Mouse (Mus musculus): Measurements from ENCODE around the gene Col19a1. TPM values are rescaled to one million over a fixed set of nuclear protein-coding genes. Genes with fewer than 3 reads are reported as not detected.
A peak's percentile ranks its signal among the peaks of the same experiment; 100 is the strongest.

Gene Col19a1
- polyA plus RNA-seq, 1 experiment from 2014 or later: 3.4 TPM

GRCm38 (mm10) chr1:24244931-24245330 lies 342.3 kb downstream of the Col19a1 start:
- WGBS: 69% methylated on average over 10 of the region's 10 CpGs

GRCm38 (mm10) chr1:24240039-24240691 lies 347.1 kb downstream of the Col19a1 start:
- 28% methylated on average over 8 of the region's 8 CpGs for WGBS
- Histone ChIP-seq H3K27ac (replicated peaks) (no peak overlapping the region), H3K27me3 (replicated peaks) (no peaks in the 10 kb centered on the region), H3K4me2 (no peak overlapping the region), H3K4me1 (no peaks in the 10 kb centered on the region), H3K9me3 (replicated peaks) (no peaks in the 10 kb centered on the region), H3K9ac (replicated peaks) (no peak overlapping the region), H3K4me3 (replicated peaks) (no peak overlapping the region), H3K36me3 (no peaks in the 10 kb centered on the region)
- no peak for ATAC-seq (ENCODE audit: low FRiP score)

More at GRCm38 (mm10) chr1:24244931-24245330, 342.3 kb downstream of the Col19a1 start:
- H3K9me3 ChIP-seq (replicated peaks): no peaks in the 10 kb centered on the region
- H3K27me3 ChIP-seq (replicated peaks): no peaks in the 10 kb centered on the region
- no peak overlapping the region for H3K4me2 ChIP-seq
- no peak overlapping the region for H3K4me3 ChIP-seq (replicated peaks)
- peaks cover 7% of the 10 kb centered on the region for H3K4me1 ChIP-seq
- H3K36me3 ChIP-seq: no peaks in the 10 kb centered on the region
- no peak overlapping the region for H3K9ac ChIP-seq (replicated peaks)
- no peak overlapping the region for H3K27ac ChIP-seq (replicated peaks)
- ATAC-seq (ENCODE audit: low FRiP score): no peak

DNA sequence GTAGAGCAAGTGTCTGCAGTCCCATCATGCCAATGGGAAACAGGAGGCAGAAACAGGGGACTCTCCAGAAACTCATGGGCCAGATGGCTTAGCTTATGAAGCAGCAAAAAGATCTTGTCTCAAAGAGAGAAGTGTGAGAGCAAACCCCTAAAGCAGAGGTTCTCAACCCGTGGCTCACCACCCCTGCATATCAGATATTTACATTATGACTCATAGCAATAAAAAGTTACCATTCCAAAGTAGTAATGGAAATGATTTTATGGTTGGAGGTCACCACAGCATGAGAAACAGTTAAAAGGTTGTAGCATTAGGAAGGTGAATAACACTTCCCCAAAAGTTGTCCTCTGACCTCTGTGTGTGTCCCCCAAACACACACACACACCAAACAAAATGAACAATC lies 350.9 kb downstream of the Col19a1 start:
- WGBS: 74% methylated on average over 1 of the region's 1 CpGs
- H3K9ac ChIP-seq (replicated peaks): no peak overlapping the region
- no peaks in the 10 kb centered on the region for H3K27me3 ChIP-seq (replicated peaks)
- no peak for ATAC-seq (ENCODE audit: low FRiP score)
- no peaks in the 10 kb centered on the region for H3K9me3 ChIP-seq (replicated peaks)
- no peak overlapping the region for H3K4me3 ChIP-seq (replicated peaks)
- no peaks in the 10 kb centered on the region for H3K4me1 ChIP-seq
- no peak overlapping the region for H3K27ac ChIP-seq (replicated peaks)
- no peaks in the 10 kb centered on the region for H3K36me3 ChIP-seq
- no peak overlapping the region for H3K4me2 ChIP-seq

DNA sequence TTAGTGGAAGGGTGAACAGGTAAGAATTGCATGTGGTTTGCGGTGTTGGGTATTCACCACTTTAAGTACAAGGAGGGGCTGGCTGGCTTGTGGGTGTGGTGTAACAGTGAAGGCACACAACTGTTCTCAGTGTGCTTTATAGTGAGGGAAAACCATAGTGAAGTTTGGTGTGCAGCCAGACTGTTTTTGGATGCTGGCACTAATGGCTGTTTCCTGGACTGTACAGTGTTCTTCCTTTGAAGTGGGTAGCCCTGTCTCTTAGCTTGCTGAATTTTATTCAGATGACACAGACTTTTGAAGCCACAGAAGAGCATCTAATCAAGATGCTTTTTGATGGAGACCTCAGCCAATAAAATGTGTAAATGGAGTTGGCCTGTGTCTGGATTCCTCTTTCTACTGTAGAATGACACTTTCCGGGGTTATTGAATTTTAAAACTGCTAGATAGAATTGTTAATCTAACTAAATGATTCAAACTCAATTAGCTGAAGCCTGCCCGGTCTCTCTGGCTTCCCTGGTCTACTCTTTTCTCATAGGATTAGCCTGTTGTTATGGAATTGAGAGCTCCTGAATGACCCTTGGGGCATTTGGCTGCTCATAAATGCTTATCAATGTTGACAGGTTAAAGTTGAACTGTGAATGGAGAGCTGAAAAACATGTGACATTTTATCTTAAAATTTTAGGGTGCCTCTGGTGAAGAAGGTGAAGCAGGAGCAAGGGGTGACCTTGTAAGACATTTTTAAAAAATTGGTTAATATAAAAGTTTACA lies 355.6 kb downstream of the Col19a1 start:
- no peak for ATAC-seq (ENCODE audit: low FRiP score)
- Histone ChIP-seq H3K9ac (replicated peaks) (no peak overlapping the region), H3K9me3 (replicated peaks) (no peaks in the 10 kb centered on the region), H3K4me1 (no peaks in the 10 kb centered on the region), H3K4me2 (no peak overlapping the region), H3K27me3 (replicated peaks) (no peaks in the 10 kb centered on the region), H3K4me3 (replicated peaks) (no peak overlapping the region), H3K27ac (replicated peaks) (no peak overlapping the region), H3K36me3 (no peaks in the 10 kb centered on the region)
- 65% methylated on average over 3 of the region's 3 CpGs for WGBS

DNA sequence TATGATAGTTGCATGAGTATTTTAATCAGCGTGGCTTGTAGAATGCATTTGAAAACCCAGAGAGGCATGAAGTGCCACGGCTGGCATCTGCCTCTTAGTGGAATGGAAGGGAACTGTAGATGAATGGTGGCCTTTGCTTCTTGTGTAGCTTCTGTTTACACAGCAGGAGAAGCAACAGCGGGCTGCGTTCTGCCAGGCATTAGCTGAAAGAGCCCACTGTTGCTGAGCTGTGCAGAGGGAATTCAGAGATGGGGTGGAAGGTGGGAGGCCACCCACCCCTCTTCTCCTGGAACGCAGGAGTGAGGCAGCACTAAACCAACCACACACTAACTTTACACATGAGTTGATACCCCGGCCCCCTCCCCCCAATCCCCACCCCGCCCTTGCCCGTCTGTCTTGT lies 356.8 kb downstream of the Col19a1 start:
- Histone ChIP-seq H3K4me2 (no peak overlapping the region), H3K4me1 (no peaks in the 10 kb centered on the region; the same call in 1 of the 2 replicates), H3K27ac (replicated peaks) (no peak overlapping the region), H3K9me3 (replicated peaks) (no peaks in the 10 kb centered on the region), H3K27me3 (replicated peaks) (no peaks in the 10 kb centered on the region), H3K36me3 (no peaks in the 10 kb centered on the region), H3K9ac (replicated peaks) (no peak overlapping the region), H3K4me3 (replicated peaks) (no peak overlapping the region)
- WGBS: 44% methylated on average over 8 of the region's 8 CpGs
- peak; percentile 62 for ATAC-seq (ENCODE audit: low FRiP score)

DNA sequence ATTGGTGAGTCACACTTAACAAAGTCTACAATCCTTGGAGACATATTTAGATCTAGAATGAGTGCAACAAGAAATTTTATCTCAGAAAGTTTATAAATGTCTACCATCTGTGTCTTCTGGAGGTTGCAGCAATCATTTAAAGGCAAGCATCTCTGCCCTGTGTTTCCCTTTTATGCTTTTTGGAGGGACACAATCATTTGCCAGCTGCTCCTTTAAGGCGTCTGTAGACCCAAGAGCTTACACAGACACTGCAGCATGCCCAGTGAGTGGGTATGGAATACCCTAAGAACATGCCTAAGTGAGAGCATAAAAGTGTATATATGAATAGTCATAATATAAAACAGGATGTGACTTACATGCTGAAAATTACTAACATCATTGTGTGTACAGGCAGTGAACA lies 357.7 kb downstream of the Col19a1 start:
- no peak for ATAC-seq (ENCODE audit: low FRiP score)
- Histone ChIP-seq H3K27ac (replicated peaks) (no peak overlapping the region), H3K4me1 (no peaks in the 10 kb centered on the region; the same call in 1 of the 2 replicates), H3K9ac (replicated peaks) (no peak overlapping the region), H3K9me3 (replicated peaks) (no peaks in the 10 kb centered on the region), H3K4me3 (replicated peaks) (no peak overlapping the region), H3K4me2 (no peak overlapping the region), H3K27me3 (replicated peaks) (no peaks in the 10 kb centered on the region), H3K36me3 (no peaks in the 10 kb centered on the region)
- 77% methylated on average over 1 of the region's 1 CpGs for WGBS

GRCm38 (mm10) chr1:24226941-24227711 lies 360.1 kb downstream of the Col19a1 start:
- no peaks in the 10 kb centered on the region for H3K9me3 ChIP-seq (replicated peaks)
- H3K4me2 ChIP-seq: no peak overlapping the region
- ATAC-seq (ENCODE audit: low FRiP score): no peak
- no peaks in the 10 kb centered on the region for H3K27me3 ChIP-seq (replicated peaks)
- H3K4me3 ChIP-seq (replicated peaks): no peak overlapping the region
- WGBS: 78% methylated on average over 6 of the region's 6 CpGs
- H3K27ac ChIP-seq (replicated peaks): no peak overlapping the region
- H3K9ac ChIP-seq (replicated peaks): no peak overlapping the region
- H3K4me1 ChIP-seq: no peaks in the 10 kb centered on the region; the same call in 1 of the 2 replicates
- no peaks in the 10 kb centered on the region for H3K36me3 ChIP-seq

DNA sequence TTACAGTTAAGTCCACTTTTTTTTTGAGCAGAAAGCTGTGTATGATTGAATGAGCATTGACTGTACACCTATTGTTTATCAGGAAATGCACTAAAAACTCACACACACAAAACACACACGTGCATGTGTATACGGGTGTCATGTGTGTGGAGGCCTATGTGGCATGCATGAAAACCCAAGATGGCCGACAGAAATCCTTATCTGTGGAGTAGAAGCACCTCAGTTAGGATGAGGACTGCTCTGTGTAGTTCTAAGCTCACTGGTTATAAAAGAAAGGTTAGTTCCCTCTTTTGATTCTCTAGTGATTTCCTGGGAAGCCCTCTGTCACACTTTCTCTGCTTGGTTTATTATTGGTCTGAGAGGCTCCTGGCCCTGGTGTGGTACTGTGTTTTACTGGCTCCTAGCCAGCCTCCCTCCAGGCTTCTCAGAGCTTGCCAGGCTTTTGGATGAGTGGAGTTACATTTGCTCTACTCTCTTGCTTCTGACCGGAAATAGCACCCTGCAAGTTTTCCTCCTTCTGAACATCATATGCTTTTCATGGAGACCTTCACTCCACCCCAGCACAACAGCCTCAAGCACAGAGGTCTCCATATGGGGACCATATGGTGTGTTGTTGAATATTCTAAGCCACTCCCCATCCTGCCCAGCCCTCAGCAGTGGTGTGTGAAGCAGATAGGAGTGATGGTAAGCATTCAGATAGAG lies 361.3 kb downstream of the Col19a1 start:
- no peaks in the 10 kb centered on the region for H3K27me3 ChIP-seq (replicated peaks)
- WGBS: 80% methylated on average over 4 of the region's 4 CpGs
- H3K27ac ChIP-seq (replicated peaks): no peak overlapping the region; the same call in 1 of the 2 replicates
- no peaks in the 10 kb centered on the region for H3K9me3 ChIP-seq (replicated peaks)
- peak; percentile 62; the same call in 1 of the 2 replicates for ATAC-seq (ENCODE audit: low FRiP score)
- H3K9ac ChIP-seq (replicated peaks): no peak overlapping the region
- no peak overlapping the region for H3K4me3 ChIP-seq (replicated peaks)
- H3K4me1 ChIP-seq: no peaks in the 10 kb centered on the region; the same call in 1 of the 2 replicates
- no peaks in the 10 kb centered on the region for H3K36me3 ChIP-seq
- H3K4me2 ChIP-seq: no peak overlapping the region

DNA sequence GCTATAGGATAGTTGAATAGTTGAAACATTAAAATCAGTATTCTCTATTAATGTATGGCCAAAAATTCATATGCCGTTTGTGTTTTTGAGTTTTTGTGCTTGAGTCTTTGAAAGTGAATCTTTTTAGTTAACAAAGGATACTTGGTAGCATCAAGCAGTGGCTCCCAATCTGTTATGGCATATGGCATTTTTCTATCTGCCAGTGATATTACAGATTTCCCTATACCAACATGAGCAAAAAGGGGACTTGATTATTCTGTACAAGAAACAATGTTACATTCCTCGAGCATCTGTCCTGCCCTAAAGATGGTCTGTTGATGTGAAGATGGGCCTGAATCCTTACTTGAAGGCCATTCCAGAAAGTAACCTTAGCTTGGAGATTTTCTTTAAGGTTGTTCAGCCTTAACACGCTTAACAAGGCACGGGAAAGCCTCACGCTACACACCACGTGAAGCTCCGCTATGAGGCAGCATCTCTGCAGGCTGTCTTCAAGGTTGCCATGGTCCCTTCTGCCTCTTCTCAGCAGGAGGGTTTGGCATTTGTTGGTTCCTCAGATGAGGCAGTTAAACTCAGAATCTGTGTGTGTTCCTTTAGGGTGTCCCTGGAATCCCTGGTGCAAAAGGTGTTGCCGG lies 364.2 kb downstream of the Col19a1 start:
- no peaks in the 10 kb centered on the region for H3K36me3 ChIP-seq
- no peak for ATAC-seq (ENCODE audit: low FRiP score)
- H3K4me1 ChIP-seq: peaks cover 6% of the 10 kb centered on the region; the same call in 1 of the 2 replicates
- WGBS: 72% methylated on average over 8 of the region's 8 CpGs
- H3K9ac ChIP-seq (replicated peaks): no peak overlapping the region
- no peak overlapping the region for H3K4me3 ChIP-seq (replicated peaks)
- H3K4me2 ChIP-seq: no peak overlapping the region
- no peaks in the 10 kb centered on the region for H3K27me3 ChIP-seq (replicated peaks)
- H3K27ac ChIP-seq (replicated peaks): no peak overlapping the region
- H3K9me3 ChIP-seq (replicated peaks): no peaks in the 10 kb centered on the region

DNA sequence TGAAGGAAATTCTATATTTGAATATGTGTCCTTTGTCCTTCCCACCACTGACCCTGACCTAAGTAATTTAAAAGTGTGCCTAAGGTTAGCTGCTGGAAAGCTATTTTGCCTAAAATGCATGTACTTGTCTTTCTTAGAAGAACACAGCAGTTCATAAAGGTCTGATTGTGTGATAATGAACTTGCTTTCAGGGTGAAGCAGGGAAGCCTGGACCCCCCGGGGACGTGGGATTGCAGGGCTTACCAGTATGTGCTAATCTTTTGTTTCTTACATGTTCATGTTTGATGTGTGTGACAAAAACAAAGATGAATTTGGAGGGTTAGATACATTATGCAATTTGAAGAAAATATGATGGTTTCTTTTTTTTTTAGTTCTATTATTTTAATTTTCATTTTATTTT lies 365.0 kb downstream of the Col19a1 start:
- H3K9me3 ChIP-seq (replicated peaks): no peaks in the 10 kb centered on the region
- WGBS: 80% methylated on average over 2 of the region's 2 CpGs
- no peaks in the 10 kb centered on the region for H3K27me3 ChIP-seq (replicated peaks)
- no peak for ATAC-seq (ENCODE audit: low FRiP score)
- no peaks in the 10 kb centered on the region for H3K36me3 ChIP-seq
- H3K27ac ChIP-seq (replicated peaks): no peak overlapping the region
- H3K9ac ChIP-seq (replicated peaks): no peak overlapping the region
- peaks cover 6% of the 10 kb centered on the region; the same call in 1 of the 2 replicates for H3K4me1 ChIP-seq
- no peak overlapping the region for H3K4me3 ChIP-seq (replicated peaks)
- no peak overlapping the region for H3K4me2 ChIP-seq

DNA sequence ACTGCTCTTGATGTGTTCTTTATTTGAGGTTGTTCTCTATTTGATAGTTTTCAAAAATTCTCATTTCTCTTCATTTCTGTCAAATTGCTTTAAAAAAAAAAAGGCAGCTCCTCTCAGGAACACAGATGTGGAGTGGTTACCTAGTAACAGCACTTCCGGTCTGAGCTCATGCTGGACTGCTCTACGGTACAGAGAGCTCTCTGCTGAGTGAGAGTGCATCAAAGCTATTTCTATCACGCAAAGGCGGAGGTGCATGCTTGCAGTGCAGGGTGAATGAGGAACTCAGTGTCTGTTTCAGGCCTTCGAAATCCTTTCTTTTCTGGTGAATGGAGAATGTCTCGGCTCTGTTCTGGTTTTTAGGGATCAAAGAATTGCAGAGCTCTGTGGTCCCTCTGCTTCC lies 368.2 kb downstream of the Col19a1 start:
- no peaks in the 10 kb centered on the region for H3K27me3 ChIP-seq (replicated peaks)
- H3K27ac ChIP-seq (replicated peaks): no peak overlapping the region
- H3K9me3 ChIP-seq (replicated peaks): no peaks in the 10 kb centered on the region
- H3K36me3 ChIP-seq: no peaks in the 10 kb centered on the region
- WGBS: 35% methylated on average over 6 of the region's 6 CpGs
- H3K4me1 ChIP-seq: 0 out of 2 replicates have a peak, but pooled peaks cover 6% of the 10 kb centered on the region
- no peak overlapping the region for H3K4me2 ChIP-seq
- no peak; the same call in 1 of the 2 replicates for ATAC-seq (ENCODE audit: low FRiP score)
- no peak overlapping the region; the same call in 1 of the 2 replicates for H3K9ac ChIP-seq (replicated peaks)
- no peak overlapping the region for H3K4me3 ChIP-seq (replicated peaks)
